Mouse (Mus musculus) CH12.LX (cell line): Measurements from ENCODE around the gene S100a2. TPM values are rescaled to one million over a fixed set of nuclear protein-coding genes. Genes with fewer than 3 reads are reported as not detected.
A peak's percentile ranks its signal among the peaks of the same experiment; 100 is the strongest.

ENCODE experiments used
- DNase-seq: peaks from one replicate; pipeline ENCODE4 v3.0.0-alpha.2; 2013; ENCODE audit errors: extremely low read depth
- H3K27ac ChIP-seq: 2 replicates; pipeline ENCODE4 v1.5.1; 2012; ENCODE audit warnings: low read depth, mild to moderate bottlenecking, control low read depth, moderate library complexity; ENCODE audit not compliant: insufficient read depth
- H3K27me3 ChIP-seq: replicated peaks from 2 replicates; pipeline ENCODE3; 2012; ENCODE audit warnings: inconsistent platforms
- H3K36me3 ChIP-seq, 2 experiments: replicated peaks in 1 of 2; 2 replicates each; pipeline versions ENCODE3 to v1.6.1; 2012; ENCODE audit warnings: inconsistent platforms in 1 of 2, low read length in 1 of 2, mild to moderate bottlenecking in 1 of 2, mixed read lengths in 1 of 2, moderate library complexity in 1 of 2; ENCODE audit not compliant: control insufficient read depth in 1 of 2, insufficient read depth in 1 of 2
- H3K4me1 ChIP-seq, 2 experiments: 2 replicates each; pipeline ENCODE4 v1.6.1; 2012; ENCODE audit warnings: inconsistent platforms in 1 of 2, moderate library complexity in 1 of 2; ENCODE audit not compliant: insufficient read depth in 2 of 2, control insufficient read depth in 1 of 2
- H3K4me2 ChIP-seq: 2 replicates; pipeline ENCODE4 v1.6.1; 2012; ENCODE audit warnings: low read depth, mild to moderate bottlenecking, control low read depth; ENCODE audit not compliant: poor library complexity, insufficient read depth, severe bottlenecking
- H3K4me3 ChIP-seq, 3 experiments: fragments of 150-350 bp in 1 of 3; sonication (generic) in 1 of 3; replicated peaks in 1 of 3; 2 replicates each; pipeline versions ENCODE3 to v1.5.1; 2011 to 2012; ENCODE audit warnings: low read depth in 2 of 3, low read length in 2 of 3, mild to moderate bottlenecking in 2 of 3, moderate library complexity in 2 of 3, control low read depth in 1 of 3, improper control_type of control experiment in 1 of 3, inconsistent platforms in 1 of 3, mixed read lengths in 1 of 3; ENCODE audit not compliant: poor library complexity in 1 of 3
- H3K79me2 ChIP-seq: replicated peaks from 2 replicates; pipeline ENCODE4 v1.6.1; 2012; ENCODE audit warnings: mild to moderate bottlenecking, moderate library complexity; ENCODE audit not compliant: control insufficient read depth, poor library complexity, insufficient read depth, severe bottlenecking; ENCODE audit errors: extremely low read depth
- H3K9ac ChIP-seq: 2 replicates; pipeline ENCODE4 v1.6.1; 2012; ENCODE audit warnings: low read depth, mild to moderate bottlenecking, control low read depth, moderate library complexity; ENCODE audit not compliant: insufficient read depth
- H3K9me3 ChIP-seq: replicated peaks from 2 replicates; pipeline ENCODE3; 2012; ENCODE audit warnings: low read length, inconsistent platforms, mixed read lengths
- CHD1 ChIP-seq: IDR thresholded peaks from 2 replicates; pipeline ENCODE4 v1.6.1; 2012; ENCODE audit warnings: low read depth, low read length, improper control_type of control experiment, inconsistent platforms
- CHD2 ChIP-seq: IDR thresholded peaks from 2 replicates; pipeline ENCODE4 v1.6.1; 2011; ENCODE audit warnings: low read length, improper control_type of control experiment
- CTCF ChIP-seq, 2 experiments: IDR thresholded peaks in 1 of 2; conservative IDR thresholded peaks in 1 of 2; 2 replicates each; pipeline ENCODE4 v1.5.1; 2011 to 2012; ENCODE audit warnings: low read depth in 2 of 2, low read length in 2 of 2, improper control_type of control experiment in 1 of 2, inconsistent platforms in 1 of 2, mild to moderate bottlenecking in 1 of 2, moderate library complexity in 1 of 2
- E2F4 ChIP-seq: IDR thresholded peaks from 2 replicates; pipeline ENCODE4 v1.6.1; 2011; ENCODE audit warnings: low read depth, low read length, improper control_type of control experiment; ENCODE audit not compliant: insufficient replicate concordance
- ELF1 ChIP-seq: IDR thresholded peaks from 2 replicates; pipeline ENCODE4 v1.6.1; 2014; ENCODE audit warnings: low read depth, mild to moderate bottlenecking, inconsistent platforms, low read length, improper control_type of control experiment
- EP300 ChIP-seq: IDR thresholded peaks from 2 replicates; pipeline ENCODE4 v1.6.1; 2011; ENCODE audit warnings: low read length, improper control_type of control experiment
- ETS1 ChIP-seq: conservative IDR thresholded peaks from 2 replicates; pipeline ENCODE4 v1.6.1; 2012; ENCODE audit warnings: low read depth, mild to moderate bottlenecking, inconsistent platforms, low read length, improper control_type of control experiment, moderate library complexity
- GABPA ChIP-seq: IDR thresholded peaks from 2 replicates; pipeline ENCODE4 v1.6.1; 2012; ENCODE audit warnings: low read depth, low read length, improper control_type of control experiment, inconsistent platforms; ENCODE audit not compliant: insufficient replicate concordance
- HCFC1 ChIP-seq: IDR thresholded peaks from 2 replicates; pipeline ENCODE4 v1.6.1; 2012; ENCODE audit warnings: low read depth, mild to moderate bottlenecking, inconsistent platforms, low read length, improper control_type of control experiment
- IRF4 ChIP-seq: IDR thresholded peaks from 2 replicates; pipeline ENCODE4 v1.6.1; 2014; ENCODE audit warnings: low read depth, mild to moderate bottlenecking, inconsistent platforms, low read length, improper control_type of control experiment
- JUND ChIP-seq: conservative IDR thresholded peaks from 2 replicates; pipeline ENCODE4 v1.6.1; 2011; ENCODE audit warnings: low read depth, low read length, improper control_type of control experiment
- MAFK ChIP-seq: IDR thresholded peaks from 2 replicates; pipeline ENCODE4 v1.6.1; 2011; ENCODE audit warnings: low read length, improper control_type of control experiment; ENCODE audit not compliant: insufficient replicate concordance
- MAX ChIP-seq: IDR thresholded peaks from 2 replicates; pipeline ENCODE4 v1.6.1; 2011; ENCODE audit warnings: low read length, improper control_type of control experiment
- MAZ ChIP-seq: IDR thresholded peaks from 2 replicates; pipeline ENCODE4 v1.6.1; 2012; ENCODE audit warnings: low read depth, mild to moderate bottlenecking, inconsistent platforms, low read length, improper control_type of control experiment, moderate library complexity
- MEF2A ChIP-seq: IDR thresholded peaks from 2 replicates; pipeline ENCODE4 v1.6.1; 2014; ENCODE audit warnings: low read depth, mild to moderate bottlenecking, inconsistent platforms, low read length, improper control_type of control experiment, borderline replicate concordance
- POLR2AphosphoS2 ChIP-seq: IDR thresholded peaks from 2 replicates; pipeline ENCODE4 v1.6.1; 2011; ENCODE audit warnings: low read depth, low read length, improper control_type of control experiment
- RAD21 ChIP-seq: IDR thresholded peaks from 2 replicates; pipeline ENCODE4 v1.6.1; 2011; ENCODE audit warnings: low read depth, mild to moderate bottlenecking, low read length, improper control_type of control experiment, moderate library complexity
- RCOR1 ChIP-seq: conservative IDR thresholded peaks from 2 replicates; pipeline ENCODE4 v1.6.1; 2012; ENCODE audit warnings: low read depth, mild to moderate bottlenecking, inconsistent platforms, low read length, improper control_type of control experiment
- SMC3 ChIP-seq: IDR thresholded peaks from 2 replicates; pipeline ENCODE4 v1.6.1; 2011; ENCODE audit warnings: low read depth, low read length, improper control_type of control experiment
- ZMIZ1 ChIP-seq: IDR thresholded peaks from 2 replicates; pipeline ENCODE4 v1.6.1; 2012; ENCODE audit warnings: low read depth, mild to moderate bottlenecking, inconsistent platforms, low read length, improper control_type of control experiment
- ZNF384 ChIP-seq: IDR thresholded peaks from 2 replicates; pipeline ENCODE4 v1.6.1; 2012; ENCODE audit warnings: low read depth, low read length, improper control_type of control experiment, inconsistent platforms
- dilution Hi-C: fragments of 300-500 bp; cut with MboI; formaldehyde crosslinking; loops from 2 replicates; pipeline ENCODE4 v1.14.3; 2020; ENCODE audit warnings: low sequenced_read_pairs; ENCODE audit not compliant: extremely low pct_unique_long_range_greater_than_20kb, extremely low pct_ligation_motif_present
- in situ Hi-C: fragments of 300-500 bp; cut with MboI; formaldehyde crosslinking; loops from 3 replicates; pipeline ENCODE4 v1.14.3; 2019; ENCODE audit warnings: low sequenced_read_pairs, low pct_ligation_motif_present, low pct_unique_long_range_greater_than_20kb, mixed read lengths
- polyA plus RNA-seq: library from polyadenylated mRNA; unstranded; fragments of >175 nt; gene quantifications from 2 replicates; pipeline ENCODE4 v1.2.1, GENCODE M21; 2012; ENCODE audit warnings: low read depth; ENCODE audit not compliant: insufficient read length
- total RNA-seq, 2 experiments: library from RNA; depleted of rRNA; stranded (reverse); fragments of 300-350 nt in 1 of 2; fragments of >200 nt in 1 of 2; gene quantifications; 2 replicates each; pipeline ENCODE4 v1.2.3; 2012 to 2014

The S100a2 gene
- total and polyA plus RNA-seq, 3 experiments, result not detected

- in situ Hi-C loops (no loop called here), dilution Hi-C loops (no loop called here)
- H3K9me3 ChIP-seq, result no peaks in the 10 kb centered on the region
- H3K4me1 ChIP-seq, result peaks cover 0 to 25% of the 10 kb centered on the region in 2 experiments; a peak in 2 of 4 replicates
- no peaks in the 10 kb centered on the region for H3K36me3 ChIP-seq
- peak; percentile 75 for DNase-seq
- no peak overlapping the region for H3K4me3 ChIP-seq
- no peak overlapping the region for H3K27ac ChIP-seq
- TF ChIP-seq HCFC1 (no peak), MAZ (0 out of 2 replicates have a peak, but pooled peaks have one; percentile 40), POLR2AphosphoS2 (no peak), CHD2 (no peak), CTCF (conservative IDR thresholded peaks at IDR 0.05 in 1 of 2, IDR thresholded peaks at IDR 0.05 in 1 of 2; ENCODE audit: low read depth in 2 of 2, low read length in 2 of 2) (peak; percentile 30 to 85; a peak in 3 of 4 replicates), RAD21 (peak; percentile 77), MEF2A (0 out of 2 replicates have a peak, but pooled peaks have one; percentile 11), EP300 (no peak), E2F4 (no peak), RCOR1 (no peak), ZMIZ1 (no peak), MAFK (no peak), ZNF384 (no peak), ELF1 (no peak), MAX (0 out of 2 replicates have a peak, but pooled peaks have one; percentile 22), GABPA (no peak), ETS1 (no peak), SMC3 (peak; percentile 71)
- H3K9ac ChIP-seq, result no peak overlapping the region
- peaks cover 3% of the 10 kb centered on the region for H3K27me3 ChIP-seq
- 0 out of 2 replicates have a peak overlapping the region, but pooled peaks have one; percentile 16 for H3K4me2 ChIP-seq
- H3K79me2 ChIP-seq, result no peaks in the 10 kb centered on the region
Observed at GRCm38 (mm10) chr3:90615415-90615814, 25.4 kb downstream of the S100a2 start.

GRCm38 (mm10) chr3:90615911-90616310 lies 25.9 kb downstream of the S100a2 start:
- no peak for TF ChIP-seq SMC3
- TF ChIP-seq IRF4, result no peak
- no peak for TF ChIP-seq EP300
- no peak for TF ChIP-seq CHD1
- no peak for TF ChIP-seq HCFC1
- TF ChIP-seq GABPA, result no peak
- no peak for TF ChIP-seq E2F4
- TF ChIP-seq JUND, result no peak
- dilution Hi-C loops (no loop called here), in situ Hi-C loops (no loop called here)
- DNase-seq, result no peak
- peaks cover 3% of the 10 kb centered on the region for H3K27me3 ChIP-seq
- H3K27ac ChIP-seq, result no peak overlapping the region
- H3K79me2 ChIP-seq, result no peaks in the 10 kb centered on the region
- H3K9me3 ChIP-seq, result no peaks in the 10 kb centered on the region
- H3K36me3 ChIP-seq, result no peaks in the 10 kb centered on the region
- H3K4me1 ChIP-seq, result peaks cover 0 to 25% of the 10 kb centered on the region in 2 experiments; a peak in 2 of 4 replicates
- H3K9ac ChIP-seq, result no peak overlapping the region
- no peak overlapping the region for H3K4me3 ChIP-seq
- H3K4me2 ChIP-seq, result 0 out of 2 replicates have a peak overlapping the region, but pooled peaks have one; percentile 16
